Mouse (Mus musculus) T-helper 17 cell (primary cell): ENCODE data around the gene Ivl.

Experiments
- in situ Hi-C, 2 experiments: fragments of 300-600 bp; cut with MboI, MseI; formaldehyde crosslinking; loops; 1 replicate in 1 of 2; 2 replicates in 1 of 2; pipeline ENCODE4 v1.15.1; 2025; ENCODE audit warnings: high pct_unique_total_duplicates in 2 of 2

The Ivl gene

DNA sequence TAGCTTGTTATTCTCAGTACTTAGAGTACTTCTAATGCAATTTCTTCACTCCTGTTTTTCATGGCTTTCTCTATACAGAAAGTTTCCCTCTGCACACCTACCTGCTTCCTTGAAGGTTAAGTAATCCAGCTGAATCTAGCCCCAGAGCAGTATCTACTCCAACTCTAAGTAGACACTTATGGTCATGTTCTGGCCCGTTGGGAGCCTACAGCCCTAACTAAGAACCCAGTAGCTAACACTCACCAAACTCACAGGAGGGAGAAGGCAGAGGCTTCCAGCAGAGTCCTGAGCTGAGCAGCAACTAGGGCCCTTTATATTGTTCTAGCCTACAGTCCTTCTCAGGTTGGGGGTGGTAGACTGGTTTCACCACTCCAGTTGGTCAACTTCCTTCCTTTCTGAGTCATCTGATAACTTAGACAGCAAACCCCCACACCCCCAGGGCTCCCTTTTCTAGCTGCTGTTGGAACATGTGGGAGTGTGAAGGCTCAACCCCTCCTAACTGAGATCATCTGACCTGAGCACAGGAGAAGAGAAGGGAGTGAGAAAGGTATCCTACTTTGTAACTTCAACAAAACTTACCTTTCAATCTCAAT is at the start of gene Ivl:
Gene Ivl (minus strand): TSS at position 287 of the 593 bp plus-strand sequence.
- in situ Hi-C loops: no loop called here

DNA sequence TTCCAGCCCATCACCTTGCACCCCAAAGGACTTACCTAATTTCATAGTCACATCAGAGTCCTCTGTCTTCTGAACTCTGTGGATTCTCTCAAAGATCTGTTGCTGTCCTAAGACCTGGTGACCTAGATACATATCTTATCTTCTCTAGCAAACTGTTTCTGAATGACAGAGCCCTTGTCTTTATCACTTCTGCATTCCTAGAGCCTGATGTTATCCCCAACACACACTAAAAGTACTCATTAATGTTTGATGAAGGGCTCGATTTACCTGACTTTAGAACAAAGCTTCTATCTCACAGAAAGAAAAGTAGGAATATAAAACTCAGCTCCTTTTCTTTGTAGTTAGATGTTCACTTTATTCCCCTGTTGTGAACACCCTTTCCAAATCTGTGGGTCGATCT is 48.0 kb upstream of the Ivl start, which contains the start of gene Lce6a:
Gene Lce6a (minus strand): TSS at position 101 of the 400 bp plus-strand sequence.
- in situ Hi-C loops: loop anchor here in 1 of 2 experiments (25.0 kb wide), 1 partner anchor 959 kb away; no protein-coding TSS in a partner anchor

DNA sequence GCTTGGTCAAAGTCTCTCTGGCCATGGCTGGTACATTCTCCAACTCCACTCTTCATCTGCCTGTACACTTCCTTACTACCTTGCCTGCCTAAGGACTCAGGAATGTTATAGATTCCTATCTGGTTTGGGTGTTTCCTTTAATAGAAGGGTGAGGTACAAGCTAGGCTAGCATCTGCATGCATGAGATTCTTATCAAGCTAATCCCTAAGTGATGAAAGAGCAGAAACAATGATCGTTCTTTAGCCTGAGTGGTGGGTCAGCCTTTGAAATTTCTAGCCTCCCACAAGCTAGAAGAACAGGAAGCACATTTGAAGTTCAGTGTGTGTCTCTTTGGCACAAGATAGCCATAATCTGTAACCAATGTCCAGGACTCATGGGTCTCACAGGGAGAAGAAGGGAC is 36.3 kb upstream of the Ivl start:
- in situ Hi-C loops: loop anchor here in 1 of 2 experiments (25.0 kb wide), 1 partner anchor 948 kb away; no protein-coding TSS in a partner anchor

DNA sequence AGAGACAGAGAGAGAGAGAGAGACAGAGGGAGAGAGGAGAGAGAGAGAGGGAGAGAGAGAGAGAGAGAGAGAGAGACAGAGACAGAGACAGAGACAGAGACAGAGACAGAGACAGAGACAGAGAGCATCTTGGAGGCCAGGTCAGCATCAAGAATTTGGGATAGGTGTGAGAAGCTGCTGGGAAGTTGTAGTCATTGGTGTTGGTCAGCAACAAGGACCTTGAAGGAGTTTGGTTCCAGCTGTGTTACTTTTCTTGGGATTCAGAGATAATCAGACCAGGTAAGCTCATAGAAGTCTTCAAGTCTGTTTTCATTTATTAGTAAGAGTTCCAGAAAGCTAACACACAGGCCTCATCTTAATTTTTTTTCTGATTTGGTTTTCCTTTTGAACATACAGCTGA is 33.9 kb upstream of the Ivl start, which contains the start of gene 2210017I01Rik:
Gene 2210017I01Rik (minus strand): TSS at position 101 of the 400 bp plus-strand sequence.
- in situ Hi-C loops: loop anchor here in 1 of 2 experiments (25.0 kb wide), 1 partner anchor 945 kb away; no protein-coding TSS in a partner anchor

DNA sequence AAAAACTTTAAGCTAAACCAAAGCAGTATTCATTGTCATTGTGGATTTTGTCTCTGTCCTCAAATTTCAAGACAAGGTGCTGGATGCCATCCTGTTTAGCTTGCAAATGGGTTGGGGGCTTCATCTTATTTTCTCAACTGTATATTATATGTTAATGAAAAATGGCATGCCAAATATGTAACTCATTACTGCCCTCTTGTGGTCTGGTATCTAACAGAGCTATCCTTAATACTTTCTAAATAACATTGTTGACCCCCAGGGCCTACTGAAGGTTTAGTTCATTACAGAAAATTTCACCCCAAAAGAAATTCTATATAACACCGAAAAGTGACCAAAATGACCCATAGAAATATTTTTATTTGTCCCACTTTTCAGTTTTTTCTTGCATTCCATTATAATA is 28.6 kb upstream of the Ivl start:
- in situ Hi-C loops: loop anchor here (5.0 to 25.0 kb wide), 3 partner anchors 445 to 940 kb away; no protein-coding TSS in a partner anchor

DNA sequence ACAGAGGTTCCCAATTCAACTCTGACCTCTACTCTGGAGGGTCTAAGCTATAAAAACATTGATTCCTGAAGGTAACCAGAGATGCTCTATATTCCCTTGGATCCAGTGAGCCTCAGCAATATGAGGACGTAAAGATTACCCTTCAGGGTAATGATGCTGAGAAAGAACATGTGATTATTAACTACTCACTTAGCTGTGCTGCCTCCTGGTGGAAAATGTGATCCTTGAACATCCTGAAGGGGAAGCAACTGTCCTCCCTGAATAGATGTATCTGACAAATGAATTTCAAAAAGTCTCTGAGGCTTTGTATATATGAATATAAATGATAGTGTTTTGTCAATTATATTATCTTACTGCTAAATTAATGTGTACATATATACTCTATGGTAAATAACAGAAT is 26.9 kb upstream of the Ivl start:
- in situ Hi-C loops: loop anchor here (5.0 to 25.0 kb wide), 3 partner anchors 443 to 938 kb away; no protein-coding TSS in a partner anchor

DNA sequence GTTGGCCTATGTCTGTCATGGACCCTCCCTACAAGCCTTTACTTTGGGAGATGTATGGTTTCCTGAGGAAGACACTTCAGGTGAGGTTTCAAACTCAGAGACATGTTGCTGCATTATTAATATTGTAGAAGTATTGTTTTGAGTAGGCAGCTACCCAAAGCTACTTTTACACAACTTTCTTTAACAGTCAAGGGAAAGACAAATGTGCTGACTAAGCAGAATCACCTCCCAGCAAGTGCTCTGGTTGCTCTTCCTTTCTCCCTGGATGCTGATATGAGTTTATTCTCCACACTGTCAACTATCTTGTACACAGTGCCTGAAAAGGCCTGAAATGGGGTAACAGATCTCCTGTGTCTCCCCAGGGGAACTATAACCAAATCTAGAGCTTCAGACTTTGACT is 26.4 kb upstream of the Ivl start:
- in situ Hi-C loops: loop anchor here (5.0 to 25.0 kb wide), 3 partner anchors 443 to 938 kb away; no protein-coding TSS in a partner anchor

DNA sequence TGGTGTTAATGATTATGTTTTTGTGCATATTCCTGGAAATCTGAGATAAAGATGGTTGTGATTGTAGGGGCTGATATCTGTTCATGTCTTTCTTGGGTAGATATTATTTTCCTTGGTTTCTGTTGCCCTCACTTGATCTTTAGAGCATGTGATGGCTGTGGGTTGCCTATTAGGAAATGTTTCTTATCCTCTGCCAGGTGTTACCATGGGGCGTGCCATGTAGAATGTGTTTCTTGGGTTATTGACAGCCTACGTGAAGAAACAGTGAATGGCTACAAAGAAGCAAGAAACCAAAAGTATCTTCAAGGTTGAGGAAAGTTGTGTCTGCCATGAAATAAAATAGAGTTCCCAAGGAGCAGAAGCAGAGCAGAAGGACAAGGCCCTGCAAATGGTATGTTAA is 24.9 kb upstream of the Ivl start:
- in situ Hi-C loops: no loop called here

DNA sequence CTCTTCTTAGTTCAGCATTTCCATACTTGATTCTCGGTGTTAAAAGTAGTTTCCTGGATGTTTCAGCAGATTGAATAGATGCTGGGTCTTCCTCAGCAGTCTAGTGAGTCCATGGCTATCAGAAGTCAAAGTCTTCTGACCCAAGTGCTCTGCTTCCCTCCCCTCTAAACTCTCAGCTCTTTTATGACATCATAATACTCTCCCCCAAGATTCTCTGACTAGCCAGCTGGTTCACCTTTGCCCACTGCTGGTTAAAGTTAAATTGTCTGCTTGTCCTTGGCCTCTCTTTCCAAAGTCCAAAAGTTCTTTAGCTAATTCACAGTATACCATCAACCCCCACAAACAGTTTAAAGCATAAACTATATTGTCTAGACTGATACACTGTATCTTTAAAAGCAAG is 15.3 kb upstream of the Ivl start, which contains the start of gene Smcp:
Gene Smcp (minus strand): TSS at position 140 of the 400 bp plus-strand sequence.
- in situ Hi-C loops: no loop called here

DNA sequence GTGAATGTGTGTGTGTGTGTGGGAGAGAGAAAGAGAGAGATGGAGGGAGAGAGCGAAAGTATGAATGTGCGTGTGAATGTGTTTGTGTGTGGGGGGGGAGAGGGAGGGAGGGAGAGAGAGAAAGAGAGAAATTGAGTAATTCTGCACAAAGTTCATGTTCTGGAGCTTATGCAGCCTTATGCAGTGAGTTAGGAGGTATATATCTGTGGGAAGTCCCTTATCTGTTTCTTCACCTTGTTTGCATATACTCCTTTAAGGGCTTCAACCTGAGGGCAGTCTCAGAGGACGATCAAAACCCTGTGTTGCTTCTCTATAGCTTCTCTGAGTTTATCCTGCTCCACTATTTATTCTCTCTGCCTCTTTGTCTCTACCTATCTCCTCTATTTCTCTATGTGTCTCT is 13.7 kb upstream of the Ivl start:
- in situ Hi-C loops: no loop called here

DNA sequence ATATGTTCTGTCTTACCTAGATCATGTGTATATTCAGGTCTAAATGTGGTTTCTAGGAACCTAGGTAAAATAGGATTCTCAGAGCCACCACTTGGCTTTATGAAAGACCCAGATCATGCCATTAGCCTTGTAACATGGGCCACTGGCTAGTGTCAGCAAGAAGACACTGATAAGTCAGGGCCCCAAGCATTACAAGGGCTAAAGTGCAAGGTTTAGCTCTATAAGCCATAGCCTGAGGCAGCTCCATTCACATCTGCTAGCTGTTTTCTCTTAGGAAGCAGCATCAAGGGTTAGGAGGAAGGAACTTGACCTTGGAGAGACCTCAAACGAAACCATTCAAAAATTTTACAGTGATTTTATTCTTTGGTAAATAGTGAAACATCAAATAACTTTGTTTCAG is 11.5 kb upstream of the Ivl start:
- in situ Hi-C loops: no loop called here

DNA sequence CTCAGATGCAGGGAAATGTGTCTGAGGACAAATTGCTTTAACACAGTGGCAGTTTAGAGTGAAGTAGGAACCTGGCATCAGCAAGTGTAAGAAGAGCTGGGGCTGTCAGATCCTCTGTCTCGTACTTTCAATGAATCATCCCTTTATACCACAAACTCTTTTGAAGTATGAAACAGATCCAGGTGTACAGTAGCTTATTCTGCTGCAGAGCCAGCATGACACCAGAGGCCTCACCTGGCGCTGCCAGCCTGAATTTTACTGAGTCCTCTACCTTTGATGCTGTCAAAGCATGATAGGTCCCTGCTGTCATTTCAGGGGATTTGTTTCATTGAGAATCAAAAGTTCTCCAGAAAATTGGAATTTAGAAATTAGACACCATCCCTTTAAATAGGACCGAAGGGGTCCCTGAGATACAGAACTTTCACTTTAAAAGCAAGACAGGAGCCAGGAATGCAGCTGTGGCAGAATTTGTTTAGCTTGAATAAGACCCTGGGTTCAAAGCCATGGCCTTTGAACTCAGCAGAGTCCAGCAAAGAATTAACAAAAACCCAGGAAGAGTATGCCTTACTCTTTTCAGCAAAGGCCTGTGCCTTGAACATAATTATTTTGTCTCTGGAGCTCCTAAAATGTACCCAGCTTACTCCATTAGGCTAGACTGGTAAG is 9.8 kb upstream of the Ivl start:
- in situ Hi-C loops: no loop called here

DNA sequence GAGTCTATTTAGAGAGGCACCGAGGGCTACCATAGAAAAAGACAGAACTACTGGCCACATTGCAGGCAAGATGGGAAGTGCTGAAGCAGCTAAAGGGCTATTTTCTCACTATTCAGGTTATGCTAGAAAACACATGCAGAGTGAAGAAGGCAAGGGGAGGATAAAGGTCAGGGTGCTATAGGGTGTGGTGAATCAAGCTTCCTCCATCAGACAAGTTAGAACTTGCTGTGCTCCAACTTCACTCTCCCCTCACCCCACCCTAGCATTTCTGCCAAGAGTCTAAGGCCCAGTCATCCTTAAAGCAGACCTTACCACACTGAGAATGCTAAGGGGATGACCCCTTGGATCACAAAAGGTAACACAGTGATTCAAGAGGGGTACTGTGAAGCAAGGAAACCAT is 6.0 kb upstream of the Ivl start:
- in situ Hi-C loops: no loop called here

DNA sequence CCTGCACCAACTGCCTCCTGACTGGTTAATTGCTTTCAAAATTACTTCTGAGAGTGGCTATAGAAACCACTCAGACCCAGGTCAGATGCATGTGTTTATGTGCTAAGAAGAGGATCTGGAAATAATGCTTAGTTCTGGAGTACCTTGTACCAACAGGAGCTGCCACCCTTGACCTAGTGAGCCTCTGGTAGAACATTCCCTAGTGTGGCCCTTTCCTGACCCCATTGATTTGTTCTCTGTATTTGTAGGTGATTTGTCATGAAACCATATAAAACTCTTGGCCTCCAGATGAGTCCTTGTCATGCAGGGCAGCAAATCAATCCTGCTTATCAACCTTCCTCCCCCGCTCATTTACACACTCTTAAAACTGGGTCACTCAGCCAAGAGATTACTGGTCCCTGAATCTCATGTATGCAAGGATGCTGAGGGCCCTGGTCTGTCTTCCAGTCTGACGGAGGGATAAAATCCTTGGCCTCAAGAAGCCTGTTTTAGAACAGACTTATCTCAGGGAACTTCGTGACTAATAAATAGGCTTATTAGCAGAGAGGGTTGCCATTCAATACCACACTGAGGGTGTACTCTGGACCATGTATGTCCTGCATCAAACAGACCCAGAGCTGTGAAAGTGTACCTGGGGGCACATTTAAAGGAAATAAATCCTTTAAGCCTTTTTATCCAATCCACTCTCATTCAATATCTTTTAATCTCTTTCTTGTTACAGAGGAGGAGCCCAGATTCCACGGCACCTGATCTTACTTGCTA is 5.3 kb upstream of the Ivl start:
- in situ Hi-C loops: no loop called here

DNA sequence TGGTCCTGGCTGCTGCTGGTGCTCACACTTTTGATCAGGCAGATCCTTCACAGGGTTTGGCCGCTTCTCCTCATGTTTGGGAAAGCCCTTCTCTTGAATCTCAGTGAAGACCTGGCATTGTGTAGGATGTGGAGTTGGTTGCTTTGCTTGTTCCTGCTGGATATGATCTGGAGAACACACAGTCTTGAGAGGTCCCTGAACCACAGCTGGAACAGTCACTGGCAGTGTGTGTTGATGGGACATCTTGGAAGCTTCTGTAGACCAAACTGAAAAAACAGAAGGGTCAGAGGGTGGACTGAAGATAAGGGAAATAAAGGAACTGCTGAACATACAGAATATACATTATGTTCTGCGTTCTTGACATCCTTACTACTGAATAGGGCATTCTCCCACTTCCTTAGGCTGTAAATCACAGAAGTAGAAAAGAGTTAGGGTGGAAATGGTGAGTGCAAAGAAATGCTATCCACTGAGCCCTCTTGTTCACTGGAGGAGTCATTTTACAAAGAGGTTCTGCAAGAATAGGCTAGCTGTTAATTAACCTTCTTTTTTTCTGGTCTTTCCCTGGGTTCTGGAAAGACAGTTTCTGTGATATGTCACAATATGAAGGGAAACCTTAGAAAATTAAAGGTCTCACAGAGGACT is 900 bp downstream of the Ivl start:
- in situ Hi-C loops: no loop called here

DNA sequence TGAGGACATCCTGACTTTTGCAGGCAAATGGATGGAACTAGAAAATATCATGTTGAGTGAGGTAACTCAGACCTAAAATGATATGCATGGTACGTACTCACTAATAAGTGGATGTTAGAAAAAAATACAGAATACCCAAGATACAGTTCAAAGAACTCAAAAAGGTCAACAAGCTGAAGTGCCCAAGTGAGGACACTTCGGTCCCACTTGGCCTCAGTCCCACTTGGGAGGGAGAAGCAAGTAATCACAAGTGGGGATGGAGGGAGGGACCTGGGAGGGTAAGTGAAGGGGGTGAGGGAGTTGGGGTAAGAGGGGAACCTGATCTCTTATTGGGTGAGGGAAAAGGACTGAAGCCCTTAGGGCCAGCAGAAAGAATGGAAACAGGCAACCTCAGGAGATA is 4.8 kb downstream of the Ivl start:
- in situ Hi-C loops: no loop called here

DNA sequence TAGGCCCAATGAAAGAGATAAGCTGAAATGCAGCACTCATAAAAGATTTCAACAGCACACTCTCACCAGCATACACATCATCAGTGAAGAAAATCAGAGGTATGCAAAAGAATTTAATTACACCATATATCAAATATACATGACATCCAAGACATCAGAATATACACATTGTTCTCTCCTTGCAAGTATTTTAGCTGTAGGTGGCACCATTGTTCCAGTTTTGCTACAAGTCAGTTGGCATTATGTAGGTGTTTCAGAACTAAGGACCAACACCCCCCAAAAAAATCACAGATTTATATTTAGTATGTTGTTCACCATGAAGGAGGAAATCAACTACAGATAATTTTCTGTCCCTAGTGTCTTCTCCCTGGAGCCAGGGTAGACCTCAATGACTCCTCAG is 8.1 kb downstream of the Ivl start:
- in situ Hi-C loops: no loop called here

DNA sequence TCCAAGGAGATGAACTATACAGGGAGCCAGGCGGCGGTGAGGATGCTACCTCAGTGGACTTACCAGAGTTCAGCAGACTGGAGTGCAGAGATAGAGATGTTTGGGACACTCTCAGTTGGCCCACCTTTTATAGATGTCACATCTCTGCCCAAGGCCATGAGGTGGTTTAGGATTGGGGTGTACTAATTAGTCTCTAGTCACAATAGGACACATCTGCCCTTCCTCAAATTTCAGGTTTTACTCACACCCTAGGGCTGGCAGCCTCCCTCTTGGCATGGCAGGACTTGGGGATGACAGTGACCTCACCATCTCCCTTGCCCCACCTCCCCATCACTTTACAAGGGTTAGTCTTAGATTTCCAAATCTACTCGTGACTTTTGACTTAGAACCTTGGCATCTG is 39.1 kb downstream of the Ivl start, which contains the start of gene 2310046K23Rik:
Gene 2310046K23Rik (minus strand): TSS at position 101 of the 400 bp plus-strand sequence.
- in situ Hi-C loops: no loop called here
